Mouse (Mus musculus) gastrocnemius, adult 8-10 months (tissue): Measurements from ENCODE around the gene Ppcdc. TPM values are rescaled to one million over a fixed set of nuclear protein-coding genes. Genes with fewer than 3 reads are reported as not detected.
A peak's percentile ranks its signal among the peaks of the same experiment; 100 is the strongest.
"Not testable (repeated sequence)": the region's sequence is repeated elsewhere in the genome, so short reads cannot be mapped to it uniquely, and the experiment has no call there.

ENCODE experiments used
- DNase-seq, 2 experiments: peaks; one replicate each; pipeline ENCODE4 v3.0.0; 2022; ENCODE audit warnings: low spot score in 2 of 2
- total RNA-seq, 4 experiments: library from RNA; stranded (reverse); gene quantifications; 2 replicates each; pipeline ENCODE4 v1.2.4; 2022

Ppcdc gene
- total RNA-seq, 4 experiments from 2014 or later = 7.0 to 10.8 (median 7.6) TPM

- no peak for DNase-seq
These were observed 8.7 kb downstream of the Ppcdc start for GRCm38 (mm10) chr9:57431202-57431601.

GRCm38 (mm10) chr9:57428391-57428790, 11.5 kb downstream of the Ppcdc start:
- DNase-seq = no peak

DNA sequence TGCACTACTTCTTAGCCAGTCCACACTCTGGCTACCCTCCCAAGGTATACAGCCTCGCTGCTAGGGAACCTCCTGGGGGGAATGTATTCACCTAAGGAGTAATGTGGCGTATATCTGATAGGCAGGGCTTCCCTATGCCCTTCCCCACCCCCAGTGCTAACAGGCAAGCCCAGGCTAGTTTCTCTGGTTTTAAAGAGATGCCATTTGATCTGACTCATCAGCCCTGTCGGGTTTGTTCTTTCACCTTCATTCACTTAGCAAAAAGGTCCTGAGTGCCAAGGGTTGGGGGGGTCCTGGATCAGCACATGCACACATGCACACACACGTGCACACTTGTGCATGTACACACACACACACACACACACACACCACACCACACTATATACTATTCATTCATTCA, 12.0 kb downstream of the Ppcdc start:
- no peak for DNase-seq

DNA sequence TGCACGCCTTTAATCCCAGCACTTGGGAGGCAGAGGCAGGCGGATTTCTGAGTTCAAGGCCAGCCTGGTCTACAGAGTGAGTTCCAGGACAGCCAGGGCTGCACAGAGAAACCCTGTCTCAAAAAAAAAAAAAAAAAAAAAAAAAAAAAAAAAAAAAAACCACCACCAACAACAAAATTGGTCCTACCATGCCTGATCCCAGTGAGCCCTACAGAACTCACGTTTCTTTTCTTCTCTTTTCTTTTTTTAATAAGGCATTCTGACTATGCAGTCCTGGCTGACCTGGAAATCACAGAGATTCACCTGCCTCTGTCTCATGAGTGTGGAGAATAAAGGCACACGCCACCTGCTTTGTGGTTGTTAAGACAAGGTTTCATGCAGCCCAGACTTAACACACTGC, 12.8 kb downstream of the Ppcdc start:
- not testable (repeated sequence) for DNase-seq

DNA sequence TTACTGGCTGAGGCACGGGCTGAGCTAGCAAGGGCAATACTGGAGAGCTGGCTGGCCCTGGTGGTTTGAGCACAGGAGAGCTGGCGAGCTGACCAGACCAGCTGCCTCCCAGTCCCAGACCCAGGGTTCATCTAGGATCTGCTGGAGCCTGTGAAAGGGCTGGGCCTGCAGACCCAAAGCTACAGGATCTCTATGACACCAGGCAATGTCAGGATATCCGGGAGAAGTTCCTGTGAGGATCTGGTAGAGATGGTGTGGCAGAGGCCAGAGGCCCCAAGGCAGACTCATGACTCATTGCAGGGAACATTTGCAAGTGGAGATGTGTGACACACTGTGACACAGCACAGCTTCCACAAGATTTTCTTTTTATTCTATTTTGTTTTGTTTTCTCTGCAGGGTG, 14.8 kb downstream of the Ppcdc start:
- DNase-seq = no peak

GRCm38 (mm10) chr9:57424066-57424465, 15.9 kb downstream of the Ppcdc start:
- no peak for DNase-seq

DNA sequence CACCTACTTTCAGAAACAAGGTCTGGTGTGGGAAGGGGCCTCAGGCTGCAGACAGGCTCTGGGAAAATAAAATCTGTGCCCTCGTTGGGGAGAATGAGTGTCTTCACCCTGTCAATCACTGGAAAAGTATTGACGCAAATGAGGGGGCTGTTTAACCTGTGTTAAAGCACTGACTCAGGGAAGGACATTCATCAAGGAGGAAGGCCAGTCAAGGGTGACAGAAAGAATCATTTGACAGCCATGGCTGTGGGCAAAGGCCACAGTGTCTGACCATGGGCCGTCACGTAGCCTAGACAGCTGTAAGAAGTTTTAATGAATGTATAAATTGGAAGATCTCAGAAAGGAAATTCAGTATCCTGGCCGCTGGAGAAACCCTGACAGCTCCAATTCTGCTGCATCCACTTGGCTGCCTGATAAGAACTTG, 18.2 kb downstream of the Ppcdc start:
- DNase-seq = no peak

DNA sequence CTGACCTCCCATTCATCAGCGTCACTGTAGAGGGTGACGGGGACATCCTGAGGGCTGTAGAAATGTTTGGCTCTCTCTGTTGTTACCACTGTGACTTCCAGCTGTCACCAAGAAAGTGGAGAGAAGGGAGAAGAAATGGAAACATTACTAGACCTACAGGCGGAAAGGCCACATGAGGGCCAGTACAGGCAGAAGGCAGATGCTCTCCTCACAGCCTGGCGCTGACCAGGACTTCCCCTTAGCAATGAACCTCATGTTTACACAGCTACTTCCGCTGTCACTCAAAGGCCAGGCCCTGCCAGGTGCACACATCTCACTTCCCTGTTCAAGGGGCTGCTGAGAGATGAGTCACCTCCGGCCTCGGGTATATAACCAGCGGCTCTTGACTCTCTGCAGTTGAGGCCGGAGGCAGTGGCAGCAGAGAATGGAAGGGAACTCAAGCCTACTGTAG, 18.8 kb downstream of the Ppcdc start:
- DNase-seq = peak; percentile 17 to 56

- DNase-seq = peak; percentile 87 to 91
These were observed 19.4 kb downstream of the Ppcdc start for GRCm38 (mm10) chr9:57420321-57421120.

DNA sequence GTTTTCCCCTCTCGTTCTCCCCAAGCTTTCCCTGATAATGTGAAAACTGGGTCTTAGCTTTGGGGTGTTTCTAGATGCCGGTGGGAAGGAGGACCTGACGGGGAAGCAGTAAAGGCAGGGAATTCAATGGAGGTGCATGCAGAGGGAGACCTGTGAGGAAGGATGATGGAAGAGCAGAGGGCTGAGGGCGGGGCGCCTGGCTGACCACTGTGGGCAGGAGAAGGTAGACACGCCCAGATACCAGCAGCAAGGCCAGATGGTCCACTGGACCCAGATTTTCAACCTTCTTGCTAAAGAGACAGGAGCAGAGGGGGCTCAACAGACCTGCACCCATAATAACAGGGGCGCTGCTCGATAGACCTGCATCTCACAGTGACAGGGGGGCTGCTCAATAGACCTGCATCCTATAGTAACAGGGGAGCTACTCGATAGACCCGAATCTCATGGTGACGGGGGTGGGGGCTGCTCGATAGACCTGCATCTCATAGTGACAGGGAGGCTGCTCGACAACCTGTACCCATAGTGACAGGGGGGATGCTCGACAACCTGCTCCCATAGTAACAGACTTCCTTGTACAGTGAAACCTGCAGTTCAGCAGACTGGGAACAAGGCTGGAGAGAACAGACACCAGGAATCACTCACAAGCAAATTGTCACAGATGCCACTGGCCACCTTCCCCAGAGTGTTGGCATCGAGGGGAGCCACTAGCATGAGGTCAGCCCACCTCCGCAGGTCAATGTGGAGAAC, 20.2 kb downstream of the Ppcdc start:
- no peak for DNase-seq

DNA sequence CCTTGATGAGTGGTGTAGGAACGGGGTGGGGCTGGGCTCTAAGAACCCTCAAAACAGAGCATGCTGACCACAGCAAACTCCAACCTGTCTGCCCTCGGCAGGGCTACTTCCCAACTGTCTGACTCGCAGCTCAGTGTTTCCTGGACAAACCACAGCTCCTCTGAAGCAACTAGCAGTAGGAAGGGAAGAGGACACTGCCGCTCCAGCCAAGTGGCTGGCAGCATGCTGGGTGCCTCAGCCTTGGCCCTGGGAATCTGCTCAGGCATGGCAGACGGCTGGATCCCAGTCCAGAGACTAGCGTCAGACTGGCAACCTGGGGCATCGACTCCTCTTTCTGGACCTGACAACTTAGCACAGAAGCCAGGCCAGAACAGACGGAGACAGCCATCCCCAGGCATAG, 22.6 kb downstream of the Ppcdc start:
- peak in 1 of 2 experiments; percentile 29 for DNase-seq

- no peak for DNase-seq
These were observed 32.6 kb downstream of the Ppcdc start for GRCm38 (mm10) chr9:57407120-57407905.

GRCm38 (mm10) chr9:57406395-57406794, 33.5 kb downstream of the Ppcdc start:
- DNase-seq = no peak

DNA sequence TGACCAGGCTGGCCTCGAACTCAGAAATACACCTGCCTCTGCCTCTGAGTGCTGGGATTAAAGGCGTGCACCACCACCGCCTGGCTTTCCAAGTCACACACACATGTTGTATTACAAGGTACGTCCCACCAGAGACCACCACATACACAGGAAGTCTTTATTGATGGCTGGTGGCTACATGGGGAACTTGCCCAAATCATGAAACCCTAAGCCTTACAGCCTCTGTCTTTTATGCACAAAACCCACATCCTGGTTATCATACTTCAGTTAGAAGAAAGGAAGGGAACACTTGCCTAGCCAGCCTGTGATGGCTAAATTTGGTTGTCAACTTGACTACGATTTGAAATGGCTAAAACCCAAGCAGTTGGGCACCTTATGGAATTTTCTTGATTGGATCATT, 35.9 kb downstream of the Ppcdc start:
- no peak for DNase-seq

GRCm38 (mm10) chr9:57402318-57403251, 37.3 kb downstream of the Ppcdc start:
- DNase-seq = no peak

- no peak for DNase-seq
These were observed 41.2 kb downstream of the Ppcdc start for GRCm38 (mm10) chr9:57398773-57399172.

DNA sequence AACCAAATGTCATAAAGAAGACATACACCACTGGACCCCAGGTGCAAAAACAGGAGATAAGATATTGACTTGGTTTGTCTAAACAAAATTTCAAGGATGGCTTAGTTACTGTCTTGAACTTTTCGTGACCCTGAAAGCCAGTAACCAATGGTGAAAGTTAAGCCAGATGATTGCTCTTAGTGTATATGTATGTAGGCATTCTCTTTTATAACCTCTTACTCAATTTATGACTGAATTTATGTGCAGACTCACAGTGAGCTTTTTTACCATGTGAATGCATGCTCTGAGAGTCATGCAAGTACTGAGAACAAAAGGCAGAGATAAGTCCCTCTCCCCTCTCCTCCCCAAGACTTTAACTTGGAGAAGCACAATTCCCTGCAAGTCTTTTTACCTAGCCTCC, 47.0 kb downstream of the Ppcdc start:
- DNase-seq = no peak

- DNase-seq = no peak
These were observed 49.1 kb downstream of the Ppcdc start for GRCm38 (mm10) chr9:57390869-57391268.

DNA sequence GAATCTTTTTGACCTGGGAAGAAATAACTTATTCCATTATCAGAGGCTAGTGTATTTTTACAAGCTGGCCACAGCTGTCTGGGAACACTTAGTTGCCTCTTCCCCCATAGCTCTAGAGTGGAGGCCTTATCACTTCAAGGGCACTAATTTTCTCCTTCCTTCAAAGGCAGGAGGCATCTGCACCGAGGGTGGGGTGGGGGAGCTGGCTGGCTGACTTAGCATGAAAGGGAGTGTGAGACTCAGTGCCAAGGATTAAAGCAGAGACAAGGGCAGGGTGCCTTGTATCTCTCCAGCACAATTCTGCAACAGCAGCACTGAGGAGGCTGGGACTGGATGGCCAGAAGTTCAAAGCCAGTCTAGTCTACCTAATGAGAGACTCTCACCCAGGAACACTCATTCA, 50.8 kb downstream of the Ppcdc start:
- DNase-seq = no peak

GRCm38 (mm10) chr9:57386926-57387325, 53.0 kb downstream of the Ppcdc start:
- DNase-seq = no peak

DNA sequence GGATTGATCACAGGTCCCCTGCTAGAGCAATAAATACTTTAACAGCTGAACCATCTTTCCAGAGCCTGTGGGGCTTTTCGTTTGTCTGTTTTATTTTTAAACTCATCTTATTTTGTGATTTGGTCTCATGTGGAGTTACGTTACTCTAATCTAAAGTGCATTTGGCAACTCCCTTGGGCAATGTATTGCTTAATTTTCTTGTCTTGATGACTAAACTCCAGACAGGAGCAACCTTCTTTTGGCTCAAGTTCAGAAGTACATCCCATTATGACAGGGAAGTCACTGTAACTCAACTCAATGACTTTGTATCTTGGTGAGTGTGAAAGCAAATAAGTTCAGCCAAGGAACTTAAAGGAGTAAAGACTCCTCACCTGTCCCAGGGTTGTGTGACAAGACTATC, 55.3 kb downstream of the Ppcdc start:
- DNase-seq = no peak
